Mouse (Mus musculus): ENCODE results near the gene Mical1. TPM values are rescaled to one million over a fixed set of nuclear protein-coding genes. Genes with fewer than 3 reads are reported as not detected.

Gene Mical1
- polyA plus RNA-seq, 1 experiment from 2014 or later: 4.3 TPM

GRCm38 (mm10) chr10:41450137-41450670 is 25.9 kb upstream of the Mical1 start, which contains the start of gene Zbtb24:
Gene Zbtb24 (plus strand): TSS chr10:41450383.
- TF ChIP-seq CTCF (IDR thresholded peaks at IDR 0.05; ENCODE audit: low read depth): no peak
- TF ChIP-seq EP300 (IDR thresholded peaks at IDR 0.05; ENCODE audit: low read depth): peak; percentile 11
- peaks cover 7% of the 10 kb centered on the region for H3K36me3 ChIP-seq (replicated peaks; ENCODE audit: insufficient read depth, low read length)
- peak within 1 kb of the TSS; percentile 91 for H3K4me3 ChIP-seq (ENCODE audit: low read depth, low read length)
- no peaks in the 10 kb centered on the region for H3K9me3 ChIP-seq (ENCODE audit: low read length)
- peak within 1 kb of the TSS; percentile 98 for H3K9ac ChIP-seq (replicated peaks)
- H3K27ac ChIP-seq (ENCODE audit: low read depth): peak within 1 kb of the TSS; percentile 91
- WGBS (ENCODE audit: insufficient replicate concordance): under 1% methylated on average over 47 of the region's 49 CpGs
- H3K27me3 ChIP-seq (ENCODE audit: insufficient read depth, low read length): no peaks in the 10 kb centered on the region
- H3K4me2 ChIP-seq (ENCODE audit: low read depth, low read length): peak within 1 kb of the TSS; percentile 74
- peaks cover 15% of the 10 kb centered on the region for H3K4me1 ChIP-seq (ENCODE audit: insufficient read depth)
- ATAC-seq: peak; percentile 99
- peak; percentile 99 for DNase-seq

GRCm38 (mm10) chr10:41450780-41451522 is 25.2 kb upstream of the Mical1 start:
- no peaks in the 10 kb centered on the region for H3K9me3 ChIP-seq (ENCODE audit: low read length)
- TF ChIP-seq CTCF (IDR thresholded peaks at IDR 0.05; ENCODE audit: low read depth) (no peak), EP300 (IDR thresholded peaks at IDR 0.05; ENCODE audit: low read depth) (no peak)
- peak overlapping the region; percentile 91 for H3K4me3 ChIP-seq (ENCODE audit: low read depth, low read length)
- peak overlapping the region; percentile 91 for H3K27ac ChIP-seq (ENCODE audit: low read depth)
- WGBS (ENCODE audit: insufficient replicate concordance): 45% methylated on average over 18 of the region's 18 CpGs
- no peaks in the 10 kb centered on the region for H3K27me3 ChIP-seq (ENCODE audit: insufficient read depth, low read length)
- peaks cover 10% of the 10 kb centered on the region for H3K36me3 ChIP-seq (replicated peaks; ENCODE audit: insufficient read depth, low read length)
- peak overlapping the region; percentile 74 for H3K4me2 ChIP-seq (ENCODE audit: low read depth, low read length)
- H3K9ac ChIP-seq (replicated peaks): peak overlapping the region; percentile 98
- peaks cover 15% of the 10 kb centered on the region for H3K4me1 ChIP-seq (ENCODE audit: insufficient read depth)
- ATAC-seq (no peak), DNase-seq (no peak)

- Histone ChIP-seq H3K4me2 (ENCODE audit: low read depth, low read length) (0 out of 2 replicates have a peak overlapping the region, but pooled peaks have one; percentile 74), H3K9ac (replicated peaks) (no peak overlapping the region)
Observed at GRCm38 (mm10) chr10:41451656-41452055, 24.5 kb upstream of the Mical1 start.

GRCm38 (mm10) chr10:41452791-41453190 is 23.3 kb upstream of the Mical1 start:
- no peaks in the 10 kb centered on the region for H3K27me3 ChIP-seq (ENCODE audit: insufficient read depth, low read length)
- TF ChIP-seq CTCF (IDR thresholded peaks at IDR 0.05; ENCODE audit: low read depth) (no peak), EP300 (IDR thresholded peaks at IDR 0.05; ENCODE audit: low read depth) (no peak)
- peaks cover 15% of the 10 kb centered on the region for H3K4me1 ChIP-seq (ENCODE audit: insufficient read depth)
- H3K27ac ChIP-seq (ENCODE audit: low read depth): no peak overlapping the region
- H3K4me3 ChIP-seq (ENCODE audit: low read depth, low read length): no peak overlapping the region
- H3K9me3 ChIP-seq (ENCODE audit: low read length): no peaks in the 10 kb centered on the region
- DNase-seq (no peak), ATAC-seq (no peak)
- H3K9ac ChIP-seq (replicated peaks): no peak overlapping the region
- WGBS (ENCODE audit: insufficient replicate concordance): 79% methylated on average over 3 of the region's 3 CpGs
- no peak overlapping the region for H3K4me2 ChIP-seq (ENCODE audit: low read depth, low read length)
- peaks cover 18% of the 10 kb centered on the region for H3K36me3 ChIP-seq (replicated peaks; ENCODE audit: insufficient read depth, low read length)

More at GRCm38 (mm10) chr10:41451656-41452055, 24.5 kb upstream of the Mical1 start:
- Histone ChIP-seq H3K36me3 (replicated peaks; ENCODE audit: insufficient read depth, low read length) (peaks cover 16% of the 10 kb centered on the region), H3K27ac (ENCODE audit: low read depth) (no peak overlapping the region), H3K4me1 (ENCODE audit: insufficient read depth) (peaks cover 15% of the 10 kb centered on the region), H3K27me3 (ENCODE audit: insufficient read depth, low read length) (no peaks in the 10 kb centered on the region), H3K9me3 (ENCODE audit: low read length) (no peaks in the 10 kb centered on the region), H3K4me3 (ENCODE audit: low read depth, low read length) (0 out of 2 replicates have a peak overlapping the region, but pooled peaks have one; percentile 91)
- TF ChIP-seq EP300 (IDR thresholded peaks at IDR 0.05; ENCODE audit: low read depth): no peak
- TF ChIP-seq CTCF (IDR thresholded peaks at IDR 0.05; ENCODE audit: low read depth): no peak
- WGBS (ENCODE audit: insufficient replicate concordance): 83% methylated on average over 9 of the region's 9 CpGs
- ATAC-seq (no peak), DNase-seq (no peak)

- no peak overlapping the region for H3K27ac ChIP-seq (ENCODE audit: low read depth)
- H3K9me3 ChIP-seq (ENCODE audit: low read length): no peaks in the 10 kb centered on the region
- no peak for DNase-seq
- H3K4me3 ChIP-seq (ENCODE audit: low read depth, low read length): no peak overlapping the region
- H3K36me3 ChIP-seq (replicated peaks; ENCODE audit: insufficient read depth, low read length): peaks cover 30% of the 10 kb centered on the region
- 83% methylated on average over 4 of the region's 4 CpGs for WGBS (ENCODE audit: insufficient replicate concordance)
- H3K4me1 ChIP-seq (ENCODE audit: insufficient read depth): no peaks in the 10 kb centered on the region
- H3K27me3 ChIP-seq (ENCODE audit: insufficient read depth, low read length): no peaks in the 10 kb centered on the region
- H3K4me2 ChIP-seq (ENCODE audit: low read depth, low read length): no peak overlapping the region
- TF ChIP-seq CTCF (IDR thresholded peaks at IDR 0.05; ENCODE audit: low read depth) (no peak), EP300 (IDR thresholded peaks at IDR 0.05; ENCODE audit: low read depth) (no peak)
- no peak for ATAC-seq
- H3K9ac ChIP-seq (replicated peaks): no peak overlapping the region
Observed at GRCm38 (mm10) chr10:41459990-41460389, 16.1 kb upstream of the Mical1 start.

GRCm38 (mm10) chr10:41460501-41460900 is 15.6 kb upstream of the Mical1 start:
- no peak for TF ChIP-seq EP300 (IDR thresholded peaks at IDR 0.05; ENCODE audit: low read depth)
- TF ChIP-seq CTCF (IDR thresholded peaks at IDR 0.05; ENCODE audit: low read depth): no peak
- no peaks in the 10 kb centered on the region for H3K4me1 ChIP-seq (ENCODE audit: insufficient read depth)
- DNase-seq (no peak), ATAC-seq (no peak)
- H3K27ac ChIP-seq (ENCODE audit: low read depth): no peak overlapping the region
- H3K4me2 ChIP-seq (ENCODE audit: low read depth, low read length): no peak overlapping the region
- no peaks in the 10 kb centered on the region for H3K27me3 ChIP-seq (ENCODE audit: insufficient read depth, low read length)
- H3K9me3 ChIP-seq (ENCODE audit: low read length): no peaks in the 10 kb centered on the region
- H3K4me3 ChIP-seq (ENCODE audit: low read depth, low read length): no peak overlapping the region
- H3K9ac ChIP-seq (replicated peaks): no peak overlapping the region
- WGBS (ENCODE audit: insufficient replicate concordance): 34% methylated on average over 2 of the region's 2 CpGs
- H3K36me3 ChIP-seq (replicated peaks; ENCODE audit: insufficient read depth, low read length): peaks cover 26% of the 10 kb centered on the region
